Mouse (Mus musculus) spleen, postnatal 10 days (tissue): ENCODE results near the gene Mef2a.
A peak's percentile ranks its signal among the peaks of the same experiment; 100 is the strongest.

ENCODE experiments used
- DNase-seq, 2 experiments: peaks; one replicate each; pipeline ENCODE4 v3.0.0; 2021 to 2022; ENCODE audit warnings: low spot score in 2 of 2

The Mef2a gene

GRCm38 (mm10) chr7:67372729-67373583, at the start of gene Mef2a:
Gene Mef2a (minus strand): TSS chr7:67372858.
- DNase-seq: peak; percentile 93 to 96

GRCm38 (mm10) chr7:67421476-67422186, 49.0 kb upstream of the Mef2a start:
- no peak for DNase-seq

GRCm38 (mm10) chr7:67421088-67421475, 48.4 kb upstream of the Mef2a start:
- no peak for DNase-seq

GRCm38 (mm10) chr7:67419591-67420314, 47.1 kb upstream of the Mef2a start:
- DNase-seq: no peak

GRCm38 (mm10) chr7:67418122-67418521, 45.5 kb upstream of the Mef2a start:
- no peak for DNase-seq

GRCm38 (mm10) chr7:67414766-67415165, 42.1 kb upstream of the Mef2a start:
- DNase-seq: no peak

- no peak for DNase-seq
Observed at GRCm38 (mm10) chr7:67412686-67413085, 40.0 kb upstream of the Mef2a start.

- DNase-seq: no peak
Observed at GRCm38 (mm10) chr7:67407019-67407418, 34.4 kb upstream of the Mef2a start.

- DNase-seq: no peak
Observed at GRCm38 (mm10) chr7:67404176-67404575, 31.5 kb upstream of the Mef2a start.

- DNase-seq: no peak
Observed at GRCm38 (mm10) chr7:67402353-67402752, 29.7 kb upstream of the Mef2a start.

GRCm38 (mm10) chr7:67401379-67401778, 28.7 kb upstream of the Mef2a start:
- DNase-seq: no peak

GRCm38 (mm10) chr7:67390760-67391159, 18.1 kb upstream of the Mef2a start:
- no peak for DNase-seq

- DNase-seq: no peak
Observed at GRCm38 (mm10) chr7:67390095-67390494, 17.4 kb upstream of the Mef2a start.

- no peak for DNase-seq
Observed at GRCm38 (mm10) chr7:67384942-67385872, 12.5 kb upstream of the Mef2a start.

GRCm38 (mm10) chr7:67380174-67381129, 7.8 kb upstream of the Mef2a start:
- no peak for DNase-seq

GRCm38 (mm10) chr7:67376796-67377195, 4.1 kb upstream of the Mef2a start:
- no peak for DNase-seq

GRCm38 (mm10) chr7:67373975-67374374, 1.3 kb upstream of the Mef2a start:
- DNase-seq: peak in 1 of 2 experiments; percentile 11

GRCm38 (mm10) chr7:67373584-67373960, 914 bp upstream of the Mef2a start:
- no peak for DNase-seq

- DNase-seq: peak; percentile 54 to 58
Observed at GRCm38 (mm10) chr7:67371891-67372672, 576 bp downstream of the Mef2a start.
